Comparison of ENCODE assay signal across 18 mouse cellular contexts in genomic region chr5:24278206-24278605, GRCm38 (mm10).
"Had no signal": no experiment of that assay in that cellular context is flagged by ENCODE, and none has a peak within 500 bp of the region (broad histone marks: within the 10 kb centered on the region; RNA-seq: fewer than 3 reads in every experiment).

No protein-coding gene starts in this region.

- H3K27me3 ChIP-seq: midbrain, embryonic 12.5 days; neural tube, embryonic 13.5 days; neural tube, embryonic 15.5 days had no signal

- H3K4me1 ChIP-seq: neural tube, embryonic 13.5 days had no signal

- H3K9ac ChIP-seq: lung, embryonic 14.5 days; midbrain, embryonic 12.5 days; neural tube, embryonic 13.5 days; neural tube, embryonic 15.5 days had no signal

- H3K36me3 ChIP-seq: midbrain, embryonic 10.5 days; midbrain, embryonic 12.5 days; neural tube, embryonic 13.5 days; neural tube, embryonic 15.5 days had no signal

- H3K27ac ChIP-seq: midbrain, embryonic 10.5 days; midbrain, embryonic 12.5 days; neural tube, embryonic 13.5 days; neural tube, embryonic 15.5 days had no signal

- ATAC-seq: midbrain, embryonic 16.5 days had no signal

- H3K4me3 ChIP-seq: midbrain, embryonic 10.5 days; midbrain, embryonic 12.5 days; myocyte; neural tube, embryonic 13.5 days; neural tube, embryonic 15.5 days had no signal

- H3K4me2 ChIP-seq: lung, embryonic 14.5 days; midbrain, embryonic 12.5 days; neural tube, embryonic 13.5 days; neural tube, embryonic 15.5 days had no signal

- H3K9me3 ChIP-seq: midbrain, embryonic 10.5 days; midbrain, embryonic 12.5 days; neural tube, embryonic 13.5 days; neural tube, embryonic 15.5 days had no signal

- DNase-seq: lung, embryonic 14.5 days; lung, postnatal 10 days; lung, postnatal 4 days; midbrain, embryonic 14.5 days; retina, postnatal 1 day; right cerebral cortex, adult 18-20 months; right cerebral cortex, postnatal 25 days; right cerebral cortex, postnatal 4 days; spleen, adult 18-20 months; thymus, adult 18-20 months; thymus, postnatal 14 days; thymus, postnatal 36 days had no signal
